Mouse (Mus musculus) left cerebral cortex, postnatal 4 days (tissue): ENCODE data around the gene Thbs3. TPM values are rescaled to one million over a fixed set of nuclear protein-coding genes. Genes with fewer than 3 reads are reported as not detected.

Experiments used
- DNase-seq: peaks from one replicate; pipeline ENCODE4 v3.0.0-alpha.2; 2022
- intact Hi-C: fragments of 180-260 bp; cut with DNase I; formaldehyde crosslinking; loops from one replicate; pipeline ENCODE4 v1.15.1; 2025
- microRNA-seq: library from miRNA; unstranded; fragments of <30 nt; microRNA quantifications from one replicate; pipeline ENCODE4 v1.2.0, GENCODE M21; 2022
- total RNA-seq, 2 experiments: library from RNA; stranded (reverse); gene quantifications; 2 replicates each; pipeline ENCODE4 v1.2.3; 2021

Gene Thbs3
- total RNA-seq, 2 experiments from 2014 or later = 99.0 to 109 TPM

DNA sequence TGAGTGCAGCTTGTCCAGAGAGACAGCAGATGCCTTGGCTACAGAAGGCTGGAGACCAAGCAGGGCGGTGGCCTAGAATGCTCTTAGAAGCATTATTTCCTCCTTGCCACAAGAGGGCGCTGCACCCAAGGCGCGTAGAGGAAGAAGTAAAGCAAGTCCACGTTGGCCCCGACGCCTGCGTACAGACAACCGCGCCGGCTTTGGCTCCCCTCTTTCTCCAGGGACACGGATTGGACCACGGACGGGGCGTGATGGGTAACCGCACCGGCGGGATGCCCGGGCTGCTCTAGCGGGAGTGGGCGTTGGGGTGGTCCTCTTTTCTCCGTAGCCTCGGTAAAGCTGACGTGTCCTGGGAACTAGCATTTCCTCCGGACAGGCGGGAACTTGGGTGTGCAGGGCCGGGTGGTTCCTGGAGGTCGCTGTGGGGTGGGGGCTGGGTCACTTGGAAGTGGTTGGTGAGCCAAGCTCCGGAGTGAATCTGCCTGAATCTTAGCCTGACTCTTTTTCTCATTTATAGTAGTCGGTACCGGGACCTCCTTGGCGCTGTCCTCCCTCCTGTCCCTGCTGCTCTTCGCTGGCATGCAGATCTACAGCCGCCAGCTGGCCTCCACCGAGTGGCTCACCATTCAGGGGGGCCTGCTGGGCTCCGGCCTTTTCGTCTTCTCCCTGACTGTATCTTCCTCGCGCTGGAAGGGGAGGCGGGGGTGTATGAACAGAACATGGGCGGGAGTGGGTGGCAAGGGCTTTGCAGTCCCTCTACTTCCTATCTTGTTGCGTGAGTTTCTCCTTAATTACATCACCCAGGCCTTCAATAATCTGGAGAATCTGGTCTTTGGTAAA lies 31.5 kb downstream of the Thbs3 start, which contains the start of gene Trim46:
Gene Trim46 (minus strand): TSS at position 49 of the 840 bp plus-strand sequence.
- intact Hi-C loops = loop anchor here (5.0 kb wide), 1 partner anchor 36 kb away; the partner anchor contains the start of gene Efna1
- DNase-seq = peak; percentile 95

DNA sequence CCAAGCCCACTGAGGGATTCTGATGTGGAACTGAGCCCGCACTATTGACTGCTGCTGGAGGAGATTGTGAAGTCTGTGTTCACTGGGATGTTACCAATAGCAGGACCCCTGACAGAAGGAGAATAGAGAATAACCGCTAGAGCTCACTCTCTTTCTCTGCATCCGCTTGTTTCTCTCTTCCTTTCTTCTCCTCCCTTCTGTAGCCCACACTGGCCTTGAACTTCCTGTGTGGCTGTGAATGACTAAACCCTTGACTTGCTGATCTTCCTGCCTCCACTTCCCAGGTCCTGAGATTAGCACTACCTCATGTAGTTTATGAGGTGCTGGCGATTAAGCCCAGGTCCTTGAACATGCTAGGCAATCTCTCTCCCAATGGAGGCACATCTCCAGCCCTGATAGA lies 32.5 kb downstream of the Thbs3 start:
- intact Hi-C loops = loop anchor here (5.0 kb wide), 1 partner anchor 35 kb away; the partner anchor contains the start of gene Efna1
- DNase-seq = no peak

DNA sequence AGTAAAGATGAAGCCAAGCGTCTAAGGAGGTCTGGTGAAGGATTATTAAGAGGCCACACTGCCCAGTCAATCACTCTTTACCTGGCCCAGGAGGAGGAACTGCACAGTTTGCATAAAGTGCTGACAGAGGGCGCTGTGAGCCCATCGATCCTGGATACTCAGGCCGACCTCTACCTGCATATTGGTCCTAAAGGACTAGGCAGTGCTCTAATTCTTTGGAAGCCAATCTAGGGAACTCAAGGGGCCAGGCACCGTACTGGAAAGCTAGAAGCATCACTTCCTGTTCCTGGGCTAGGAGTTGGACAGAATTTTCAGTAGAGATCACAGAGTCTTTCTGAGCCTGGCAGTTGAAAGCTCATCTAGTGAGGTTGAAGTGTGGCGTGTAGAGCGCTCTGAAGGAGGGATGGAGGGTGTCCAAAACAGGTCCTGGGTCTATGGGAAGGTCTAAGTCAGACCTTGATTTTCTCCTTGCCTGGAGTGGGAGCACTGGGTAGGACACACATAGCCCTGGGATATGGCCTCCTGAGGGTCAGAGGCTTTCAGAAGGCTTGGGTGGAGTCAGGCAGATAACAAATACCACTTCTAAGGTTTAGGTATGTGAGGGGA lies 35.6 kb downstream of the Thbs3 start:
- intact Hi-C loops = no loop called here
- DNase-seq = peak; percentile 57

DNA sequence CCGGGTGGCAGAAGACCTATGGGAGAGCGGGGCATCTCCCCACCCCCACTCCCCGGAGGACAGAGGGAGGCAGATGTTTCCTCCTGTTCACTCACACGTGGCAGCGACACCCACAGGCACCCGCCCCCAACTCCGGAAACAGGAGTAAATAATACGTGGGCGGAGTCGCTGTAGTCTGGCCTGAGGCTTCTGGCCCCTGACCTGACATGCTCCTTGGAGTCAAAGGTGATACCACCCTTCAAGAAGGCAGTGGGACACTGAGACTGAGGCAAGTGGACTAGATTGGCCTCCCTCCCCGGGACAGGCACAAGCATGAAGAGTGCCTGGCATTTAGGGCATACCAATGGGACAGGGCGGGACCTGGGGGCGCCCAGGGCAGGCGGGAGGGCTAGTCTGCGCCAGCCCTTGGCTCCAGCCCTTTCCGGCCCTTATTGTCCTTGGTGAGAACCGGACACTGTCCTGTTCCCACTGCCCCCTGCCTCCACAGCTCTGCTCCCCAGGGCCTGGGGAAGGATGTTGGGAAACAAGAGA lies 36.5 kb downstream of the Thbs3 start:
- DNase-seq = peak; percentile 18

DNA sequence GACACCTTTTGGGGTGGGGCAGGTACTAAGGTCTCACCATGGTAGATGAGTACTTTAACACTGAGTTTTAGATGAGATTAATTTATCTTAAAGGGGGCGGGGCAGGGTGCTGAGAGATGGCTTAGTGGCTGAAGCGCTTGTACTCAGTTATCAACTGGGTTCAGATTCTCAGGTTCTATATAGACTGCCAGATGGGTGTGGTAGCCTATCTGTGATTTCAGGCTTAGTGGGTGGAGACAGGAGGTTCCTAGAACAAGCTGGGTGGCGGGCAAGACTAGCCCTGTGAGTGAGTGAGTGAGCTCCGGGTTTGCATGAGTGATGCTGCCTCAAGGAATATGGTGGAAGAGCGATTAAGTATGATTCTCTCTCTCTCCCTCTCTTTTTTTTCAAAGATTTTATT lies 40.0 kb downstream of the Thbs3 start:
- intact Hi-C loops = no loop called here
- DNase-seq = no peak

More for the DNA sequence above, 36.5 kb downstream of the Thbs3 start:
- intact Hi-C loops = no loop called here

DNA sequence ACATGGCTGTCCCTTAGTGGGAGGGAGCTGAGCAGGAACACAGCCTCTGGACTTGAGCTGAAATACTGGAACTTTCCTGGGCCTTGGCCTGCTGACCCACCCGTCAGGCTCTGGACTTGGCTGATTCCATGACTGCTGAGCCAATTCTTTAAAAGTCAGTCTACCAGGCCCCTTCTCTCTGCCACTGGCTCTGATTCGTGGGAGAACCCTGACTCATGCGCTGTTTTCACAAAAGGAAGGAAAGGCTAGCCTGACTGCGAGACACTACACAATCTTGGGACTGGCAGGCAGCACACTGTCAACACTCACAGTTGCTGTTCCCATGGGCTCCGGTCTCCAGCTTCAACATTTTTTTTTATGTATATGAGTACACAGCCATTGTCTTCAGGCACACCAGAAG lies 41.2 kb downstream of the Thbs3 start:
- intact Hi-C loops = no loop called here
- no peak for DNase-seq

DNA sequence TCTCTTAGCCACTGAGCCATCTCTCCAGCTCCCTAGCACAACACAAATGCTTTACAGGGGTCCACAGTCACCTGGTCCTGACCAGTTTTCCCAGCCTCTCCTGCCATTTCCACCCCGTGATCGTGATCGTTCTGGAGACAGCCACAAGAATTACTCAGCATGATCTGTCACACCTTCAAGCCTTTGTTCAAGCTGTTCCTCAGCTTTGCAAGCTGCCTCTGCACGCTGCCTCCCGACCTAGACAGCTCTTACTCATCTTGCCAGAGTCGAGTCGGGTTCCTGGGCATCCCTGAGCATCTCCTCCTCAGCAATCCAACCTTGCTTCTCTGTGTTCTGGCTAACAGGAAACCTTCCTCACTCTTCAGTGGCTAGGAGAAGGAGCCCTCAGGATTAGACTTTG lies 44.1 kb downstream of the Thbs3 start, which contains the start of gene Dpm3:
Gene Dpm3 (plus strand): TSS at position 283 of the 400 bp plus-strand sequence.
- DNase-seq = no peak
- intact Hi-C loops = no loop called here

DNA sequence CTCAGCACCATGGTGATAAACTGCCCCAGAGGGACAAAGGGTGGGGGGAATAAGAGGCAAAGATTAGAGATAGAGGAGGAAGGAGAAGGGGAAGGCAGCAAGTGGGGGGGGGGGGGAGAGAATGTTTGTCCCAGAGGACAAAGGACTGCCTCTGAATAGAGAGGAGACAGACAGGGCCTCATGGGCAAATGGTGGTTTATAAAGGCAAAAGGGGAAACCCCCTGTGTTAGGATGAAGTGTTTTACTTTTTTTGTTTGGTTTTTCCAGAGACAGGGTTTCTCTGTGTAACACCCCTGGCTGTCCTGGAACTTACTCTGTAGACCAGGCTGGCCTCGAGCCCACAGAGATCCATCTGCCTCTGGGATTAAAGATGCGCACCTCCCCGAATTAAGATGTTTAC lies 45.2 kb downstream of the Thbs3 start:
- no peak for DNase-seq
- intact Hi-C loops = no loop called here

DNA sequence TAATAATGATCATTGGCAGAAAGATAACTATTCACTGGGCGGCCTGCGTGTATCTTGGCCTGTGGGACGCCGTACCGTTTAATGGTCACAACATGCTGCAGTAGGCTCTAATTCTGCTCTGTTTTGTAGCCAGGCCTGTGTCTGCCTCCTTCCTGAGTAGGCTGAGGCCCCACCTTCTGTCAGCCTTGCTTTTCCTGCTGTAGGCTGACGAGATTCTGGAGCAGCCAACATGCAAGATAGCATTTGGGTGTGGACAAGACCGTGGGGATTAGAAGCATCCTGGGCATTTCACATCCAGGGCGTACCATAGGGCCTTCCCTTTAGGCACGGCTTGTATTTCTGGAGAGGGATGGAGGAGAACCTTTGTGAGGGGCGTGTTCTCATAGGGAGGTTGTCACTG lies 47.4 kb downstream of the Thbs3 start:
- DNase-seq = no peak
- intact Hi-C loops = no loop called here

DNA sequence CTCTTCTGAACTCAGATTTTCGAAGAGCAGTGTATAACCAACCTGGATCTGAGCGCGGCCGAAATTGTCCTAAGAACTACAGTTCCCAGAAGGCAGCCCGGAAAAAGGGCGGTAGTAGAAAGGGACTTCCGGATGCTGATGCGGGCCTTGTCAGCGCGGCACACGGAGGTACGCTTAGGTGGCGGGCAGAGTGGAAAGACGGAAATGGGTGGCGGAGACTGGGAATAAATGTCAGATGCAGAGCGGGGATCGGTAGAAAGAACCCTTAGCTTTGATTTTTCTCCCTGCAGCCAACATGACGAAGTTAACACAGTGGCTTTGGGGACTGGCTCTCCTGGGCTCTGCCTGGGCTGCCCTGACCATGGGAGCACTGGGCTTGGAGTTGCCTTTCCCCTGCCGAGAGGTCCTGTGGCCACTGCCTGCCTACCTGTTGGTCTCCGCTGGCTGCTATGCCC lies 51.5 kb downstream of the Thbs3 start:
- peak; percentile 72 for DNase-seq
- intact Hi-C loops = no loop called here

DNA sequence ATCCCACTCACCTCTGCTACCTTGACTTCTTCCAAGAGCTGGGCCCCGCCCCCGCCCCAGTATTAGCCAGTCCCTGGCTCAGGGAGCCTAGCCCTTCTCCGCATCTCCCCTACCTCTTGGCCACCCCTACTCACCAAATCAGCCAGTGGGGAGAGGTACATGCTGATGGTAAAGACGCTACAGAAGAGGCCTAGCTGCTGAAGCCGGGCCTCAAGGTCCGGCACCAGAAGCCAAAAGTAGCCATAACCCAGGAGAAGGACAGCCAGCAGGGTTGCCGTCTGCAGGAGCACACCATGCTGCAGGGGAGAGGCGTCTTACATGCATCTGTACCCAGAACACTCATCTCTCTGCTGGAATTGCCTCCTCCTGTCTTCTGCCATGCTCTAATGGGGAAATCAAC lies 53.9 kb downstream of the Thbs3 start:
- intact Hi-C loops = no loop called here

DNA sequence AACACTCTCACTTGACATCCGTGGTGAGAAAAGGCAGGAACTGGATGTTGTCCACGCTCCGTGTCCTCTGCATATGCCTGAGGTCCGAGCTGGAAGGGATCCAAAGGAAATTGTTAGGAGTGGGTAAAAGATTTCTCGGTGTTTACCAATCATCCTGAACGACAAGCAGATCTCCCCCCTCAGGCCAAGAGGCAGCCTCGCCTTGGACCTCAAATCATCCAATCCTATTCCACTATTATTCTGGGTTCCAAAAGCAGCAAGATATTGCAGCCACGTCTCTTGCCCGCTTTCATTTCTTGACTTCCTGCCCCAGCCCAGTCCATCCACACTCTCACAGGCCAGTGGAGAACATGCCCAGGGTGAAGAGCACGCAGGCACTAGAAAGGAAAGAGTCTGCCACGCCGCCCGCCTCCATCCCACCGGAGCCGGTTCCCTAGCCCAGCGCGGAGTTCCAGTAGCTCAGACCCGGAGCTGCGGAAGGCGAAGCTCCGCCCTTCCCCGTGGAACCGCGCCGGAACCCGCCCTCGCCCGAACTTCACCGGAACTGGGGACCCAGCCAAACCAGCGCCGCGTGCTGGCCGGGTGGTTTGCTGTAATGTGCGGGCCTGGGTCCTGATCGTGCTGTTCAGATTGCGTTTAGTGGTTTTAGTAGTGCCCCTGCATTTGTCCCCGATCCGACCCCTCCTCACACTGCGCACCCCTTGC lies 55.2 kb downstream of the Thbs3 start, which contains the start of gene Slc50a1:
Gene Slc50a1 (minus strand): TSS at position 520 of the 705 bp plus-strand sequence.
- intact Hi-C loops = no loop called here
- peak; percentile 86 for DNase-seq

More for the DNA sequence above, 53.9 kb downstream of the Thbs3 start:
- no peak for DNase-seq

DNA sequence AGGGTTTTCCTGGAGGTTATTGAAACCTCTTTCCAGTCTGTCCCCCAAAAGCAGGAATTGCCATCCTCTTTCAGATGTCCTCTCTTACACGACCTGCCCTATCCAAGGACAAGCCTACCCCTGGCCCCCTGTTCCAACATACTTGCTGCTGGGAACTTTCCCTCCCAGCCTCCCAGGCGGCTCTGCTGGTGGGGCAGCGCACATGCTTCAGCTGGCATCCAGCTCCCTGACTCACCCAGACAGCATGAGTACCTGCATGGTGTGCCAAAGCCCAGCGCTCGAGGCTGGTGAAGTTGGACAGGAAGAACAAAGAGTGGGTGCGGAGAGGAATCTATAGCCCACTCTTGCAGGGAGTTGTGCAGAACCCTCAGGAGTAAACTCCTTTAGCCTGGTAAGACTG lies 55.9 kb downstream of the Thbs3 start:
- DNase-seq = peak; percentile 53
- intact Hi-C loops = no loop called here

DNA sequence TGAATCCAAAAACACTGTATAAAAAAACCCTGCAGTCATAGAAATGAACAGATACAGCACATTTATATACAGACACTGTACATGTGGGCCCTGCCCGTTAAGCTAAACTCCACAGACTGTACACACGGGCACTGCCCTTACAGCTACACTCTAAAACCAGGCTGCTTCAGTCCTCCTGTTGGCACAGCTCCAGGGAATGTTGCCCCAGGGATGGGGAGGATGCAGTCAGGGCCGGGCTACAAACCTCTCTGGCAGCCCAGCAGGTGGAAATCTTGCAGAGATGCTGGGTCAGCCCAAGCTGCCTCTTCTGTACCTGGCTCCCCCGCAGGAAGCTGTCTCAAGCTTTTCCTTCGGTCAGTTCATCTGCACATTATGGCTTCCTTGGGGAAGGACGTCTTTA lies 56.8 kb downstream of the Thbs3 start:
- DNase-seq = peak; percentile 47
- intact Hi-C loops = no loop called here

DNA sequence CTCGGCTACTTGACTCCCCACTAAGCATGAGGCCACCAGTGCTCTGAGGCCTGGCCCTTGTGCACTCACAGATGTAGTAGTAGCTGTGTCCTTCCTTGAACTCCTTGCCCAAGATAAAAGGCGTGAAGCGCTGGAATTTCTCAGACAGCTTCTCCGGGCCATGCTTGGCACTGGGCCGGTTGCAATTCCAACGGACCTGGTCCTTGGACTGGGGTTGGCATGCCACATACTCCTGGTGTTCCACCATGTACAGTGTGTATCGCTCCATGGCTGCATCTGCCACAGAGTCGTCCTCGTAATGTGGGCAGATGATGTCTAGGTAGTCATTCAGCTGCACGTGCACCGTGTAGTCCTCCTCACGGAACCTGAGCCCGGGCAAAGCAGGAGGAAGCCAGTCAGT lies 61.1 kb downstream of the Thbs3 start:
- no peak for DNase-seq
- intact Hi-C loops = no loop called here

Small RNA genes within 50 kb of the gene (microRNA-seq; reads per million reads assigned to microRNA genes)
- 5,777 reads per million, percentile 91 among the genes with 10 or more reads in this experiment for gene Mir92b

Other genes starting within 250 kb of the Thbs3 start
- gene Rusc1, start 121.9 kb upstream of the Thbs3 start, total RNA-seq = 100 to 1,000 TPM; 189 to 196 TPM
- gene Gm43738, start 114.1 kb upstream of the Thbs3 start, total RNA-seq = not detected
- 100 to 1,000 TPM; 314 to 352 TPM for gene Fdps, start 113.2 kb upstream of the Thbs3 start, total RNA-seq
- gene Pklr, start 79.0 kb upstream of the Thbs3 start, total RNA-seq = under 1 TPM; 0.14 to 0.66 TPM
- gene Hcn3, start 55.0 kb upstream of the Thbs3 start, total RNA-seq = 10 to 100 TPM; 68.6 to 73.1 TPM
- gene Clk2, start 50.4 kb upstream of the Thbs3 start, total RNA-seq = 10 to 100 TPM; 53.8 to 56.6 TPM
- gene Scamp3, start 37.7 kb upstream of the Thbs3 start, total RNA-seq = 10 to 100 TPM; 85.3 to 89.7 TPM
- 10 to 100 TPM; 51.4 to 56.2 TPM for gene Fam189b, start 32.0 kb upstream of the Thbs3 start, total RNA-seq
- 10 to 100 TPM; 61.3 to 62.2 TPM for gene Gba, start 12.3 kb upstream of the Thbs3 start, total RNA-seq
- 100 to 1,000 TPM in 1 of 2 experiments, 10 to 100 TPM in 1; 99.1 to 106 TPM for gene Mtx1, start 11.9 kb downstream of the Thbs3 start, total RNA-seq
- gene Muc1, start 13.9 kb downstream of the Thbs3 start, total RNA-seq = 1 to 10 TPM; 1.0 to 2.0 TPM
- gene Krtcap2, start 30.8 kb downstream of the Thbs3 start, total RNA-seq = 100 to 1,000 TPM in 1 of 2 experiments, 10 to 100 TPM in 1; 86.2 to 106 TPM
- gene Trim46, start 31.1 kb downstream of the Thbs3 start, total RNA-seq = 100 to 1,000 TPM; 128 to 133 TPM
- gene Dpm3, start 44.2 kb downstream of the Thbs3 start, total RNA-seq = 10 to 100 TPM; 54.0 to 59.7 TPM
- 10 to 100 TPM; 17.3 to 21.3 TPM for gene Slc50a1, start 55.4 kb downstream of the Thbs3 start, total RNA-seq
- 1 to 10 TPM; 5.0 to 6.4 TPM for gene Efna1, start 66.0 kb downstream of the Thbs3 start, total RNA-seq
- gene Efna3, start 107.8 kb downstream of the Thbs3 start, total RNA-seq = 10 to 100 TPM; 64.7 to 66.2 TPM
- 1 to 10 TPM; 5.7 to 7.4 TPM for gene Efna4, start 122.8 kb downstream of the Thbs3 start, total RNA-seq
- 10 to 100 TPM; 84.1 to 91.0 TPM for gene Adam15, start 134.8 kb downstream of the Thbs3 start, total RNA-seq
- under 1 TPM; 0.74 to 0.92 TPM for gene Dcst2, start 146.8 kb downstream of the Thbs3 start, total RNA-seq
- gene Dcst1, start 150.1 kb downstream of the Thbs3 start, total RNA-seq = under 1 TPM; 0.22 to 0.97 TPM
- gene Zbtb7b, start 179.6 kb downstream of the Thbs3 start, total RNA-seq = 1 to 10 TPM; 3.3 to 3.8 TPM
- 1 to 10 TPM in 1 of 2 experiments, under 1 TPM in 1; 0.54 to 4.5 TPM for gene Lenep, start 187.6 kb downstream of the Thbs3 start, total RNA-seq
- gene Flad1, start 196.7 kb downstream of the Thbs3 start, total RNA-seq = 10 to 100 TPM; 27.6 to 28.3 TPM
- gene Cks1b, start 203.2 kb downstream of the Thbs3 start, total RNA-seq = 10 to 100 TPM; 19.6 to 22.3 TPM
- gene Shc1, start 203.3 kb downstream of the Thbs3 start, total RNA-seq = 10 to 100 TPM; 13.8 to 14.5 TPM
- gene Pygo2, start 215.0 kb downstream of the Thbs3 start, total RNA-seq = 10 to 100 TPM; 53.3 to 60.2 TPM
- gene Pbxip1, start 221.5 kb downstream of the Thbs3 start, total RNA-seq = 10 to 100 TPM; 17.1 to 17.5 TPM
- gene Pmvk, start 239.4 kb downstream of the Thbs3 start, total RNA-seq = 10 to 100 TPM; 43.7 to 53.4 TPM